Mouse (Mus musculus): ENCODE results near the gene Maff.

Gene Maff

DNA sequence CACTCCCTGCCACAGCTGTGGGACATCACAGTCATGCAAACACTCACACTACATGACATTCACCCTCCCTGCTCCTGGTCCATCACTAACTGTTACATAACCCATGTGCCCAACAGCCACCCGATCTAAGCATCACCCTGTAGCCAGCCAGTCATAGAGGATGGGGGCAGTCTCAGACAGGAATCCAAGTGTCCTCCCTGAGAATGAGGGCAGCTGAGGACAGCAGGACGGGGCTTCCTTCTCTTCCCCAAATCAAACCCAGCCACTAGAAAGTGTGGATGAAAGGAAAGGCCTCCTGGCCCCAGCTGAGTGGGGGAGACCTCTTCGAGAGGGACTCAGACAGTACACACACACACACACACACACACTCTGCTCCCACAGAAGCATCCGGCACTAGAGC lies 48.4 kb downstream of the Maff start:
- no peak for DNase-seq (ENCODE audit: low read depth, low spot score)

DNA sequence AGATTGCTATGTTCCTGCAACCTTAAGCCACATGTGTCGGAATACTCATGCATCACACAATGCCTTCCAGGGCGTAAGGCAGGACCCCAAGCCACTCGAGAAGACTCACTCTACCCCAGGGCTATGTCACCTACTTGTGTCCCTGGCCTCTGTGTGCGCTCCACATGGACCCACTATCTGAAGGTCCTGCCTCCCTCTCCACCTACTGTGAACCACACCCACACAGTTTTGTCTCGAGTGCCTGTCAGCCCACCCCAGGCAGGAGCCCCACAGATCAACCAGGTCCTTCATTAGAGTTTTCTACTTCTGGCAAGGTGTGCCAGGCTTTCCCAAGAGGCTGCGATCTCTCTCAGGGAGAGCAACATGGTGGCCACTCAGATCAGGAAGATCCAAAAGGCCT lies 48.9 kb downstream of the Maff start:
- DNase-seq (ENCODE audit: low read depth, low spot score) = no peak

DNA sequence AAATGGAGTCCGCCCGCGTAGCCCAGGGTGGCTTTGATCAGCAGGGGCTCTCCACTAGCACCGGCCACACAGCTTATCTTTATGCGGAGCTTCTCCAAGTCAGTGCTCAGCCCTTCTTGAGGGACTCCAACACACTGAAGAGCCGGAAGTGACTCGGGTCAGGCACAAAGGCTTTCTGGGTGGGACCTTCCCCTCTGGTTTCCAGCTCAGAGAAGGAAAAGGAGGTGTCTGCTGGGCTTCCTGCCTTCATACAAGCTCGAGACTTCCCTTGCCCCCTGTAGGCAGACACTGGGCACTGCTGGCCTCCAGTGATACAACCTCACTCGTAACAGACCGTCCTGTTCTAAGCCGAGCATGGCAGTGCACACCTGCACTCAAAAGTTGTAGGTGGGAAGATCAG lies 50.3 kb downstream of the Maff start:
- DNase-seq (ENCODE audit: low read depth, low spot score) = peak; percentile 84

DNA sequence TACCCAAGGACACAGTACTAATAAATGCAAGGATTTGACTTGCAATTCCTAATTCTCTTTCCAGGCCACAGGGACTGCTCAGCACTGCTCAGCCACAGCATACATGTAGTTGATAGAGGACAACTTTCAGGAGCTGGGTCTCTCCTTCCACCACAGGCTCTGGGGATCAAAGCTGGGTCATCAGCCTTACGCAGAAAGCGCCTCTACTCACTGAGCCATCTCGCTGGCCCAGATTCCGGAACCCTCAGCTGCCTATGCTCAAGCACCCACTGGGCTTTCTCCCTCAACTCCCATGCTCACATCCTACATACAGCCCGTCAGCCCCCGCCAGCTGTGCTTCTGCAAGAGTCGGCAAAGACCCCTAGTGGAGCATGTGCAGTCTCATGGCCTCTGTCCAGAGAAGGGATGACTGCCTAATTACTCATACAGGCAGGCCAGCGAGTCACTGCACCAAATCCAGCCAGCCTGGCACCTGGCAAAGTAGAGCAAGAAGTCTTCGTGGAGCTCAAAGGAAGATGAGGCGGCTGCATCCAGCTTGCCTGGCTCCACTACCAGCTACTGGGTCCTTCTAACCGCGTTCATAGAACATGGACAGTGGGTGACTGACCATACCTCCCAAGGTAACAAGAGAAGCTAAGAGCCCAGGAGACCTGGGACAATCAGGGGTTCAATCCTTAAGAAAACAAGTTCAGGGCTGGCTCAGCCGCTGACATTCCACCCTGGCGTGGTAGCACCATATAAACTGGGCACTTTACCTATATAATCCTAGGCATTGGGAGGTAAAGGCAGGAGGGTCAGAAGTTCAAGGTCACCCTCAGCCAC lies 53.0 kb downstream of the Maff start:
- DNase-seq (ENCODE audit: low read depth, low spot score) = no peak

DNA sequence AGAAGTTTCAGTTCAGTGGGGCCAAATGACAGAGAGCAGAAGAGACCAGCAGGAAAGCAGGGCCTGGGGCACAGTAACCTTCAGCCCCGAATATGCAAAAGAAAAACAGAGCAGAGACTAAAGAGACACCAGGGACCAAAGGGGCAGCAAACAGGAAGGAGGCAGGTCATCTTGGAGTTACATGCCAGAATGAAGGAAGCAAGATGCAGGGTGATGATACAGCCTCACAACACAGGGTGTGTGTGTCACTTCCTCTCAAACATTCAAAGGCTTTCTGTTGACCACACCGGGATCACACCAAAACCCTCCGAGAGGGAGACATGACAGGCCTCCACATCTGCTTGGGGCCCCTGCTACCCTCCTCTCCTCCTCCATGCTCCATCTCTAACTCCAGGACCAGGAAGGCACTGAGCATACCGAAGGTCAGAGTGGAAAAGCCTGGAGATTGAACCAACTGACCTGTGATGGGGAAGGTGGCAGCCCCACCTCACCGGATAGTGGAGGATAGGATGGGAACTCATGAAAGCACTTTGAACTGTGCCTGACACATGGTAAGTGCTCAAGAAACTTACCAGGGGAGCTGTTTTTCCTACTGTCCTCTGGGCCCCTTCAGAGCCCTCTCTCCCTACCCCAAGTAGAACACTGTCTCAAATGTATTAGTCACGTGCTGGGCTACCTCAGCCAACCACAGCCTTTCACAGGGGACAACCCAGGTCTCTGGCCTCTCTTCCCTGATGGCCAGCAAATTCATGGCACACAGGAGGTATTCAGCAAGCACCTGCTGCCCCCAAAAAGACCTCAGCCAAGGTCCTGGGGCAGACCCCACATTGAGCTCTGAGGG lies 53.9 kb downstream of the Maff start:
- no peak for DNase-seq (ENCODE audit: low read depth, low spot score)

DNA sequence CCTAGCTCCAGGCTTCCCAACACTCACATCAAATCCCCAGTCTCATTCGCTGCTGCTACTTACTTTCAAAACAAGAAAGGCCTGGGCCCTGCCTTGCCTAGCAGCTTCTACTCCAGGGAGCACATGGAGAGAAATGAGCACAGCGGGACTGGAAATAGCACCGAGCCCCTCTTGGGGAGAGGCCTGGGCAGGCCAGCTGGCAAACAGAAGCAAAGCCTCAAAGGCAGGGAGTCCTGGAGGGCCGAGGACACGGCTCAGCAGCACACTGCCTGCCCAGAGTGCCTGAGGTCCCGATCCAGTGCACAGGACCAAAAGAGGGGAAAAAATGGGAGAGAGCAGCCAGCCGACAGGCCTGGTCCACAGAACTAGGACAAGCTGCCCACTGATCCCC lies 54.5 kb downstream of the Maff start:
- no peak for DNase-seq (ENCODE audit: low read depth, low spot score)

DNA sequence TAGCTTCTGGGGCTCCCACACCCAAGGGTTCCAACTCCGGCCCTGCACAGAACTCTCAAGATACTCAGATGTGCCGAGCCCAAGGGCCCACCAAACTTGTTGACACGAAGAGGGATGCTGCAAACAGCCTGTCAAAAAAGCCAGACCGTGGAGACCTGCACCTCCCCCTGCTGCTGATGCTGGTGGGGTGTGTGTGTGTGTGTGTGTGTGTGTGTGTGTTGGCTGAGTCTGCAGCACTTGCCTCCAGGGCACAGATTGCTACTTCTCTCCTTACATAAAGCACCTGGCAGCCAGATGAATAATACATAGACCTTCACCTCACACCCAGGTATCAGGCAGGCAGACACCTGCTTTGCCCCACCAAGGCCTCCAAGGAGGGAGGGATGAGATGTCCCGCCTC lies 55.8 kb downstream of the Maff start:
- peak; percentile 52 for DNase-seq (ENCODE audit: low read depth, low spot score)

DNA sequence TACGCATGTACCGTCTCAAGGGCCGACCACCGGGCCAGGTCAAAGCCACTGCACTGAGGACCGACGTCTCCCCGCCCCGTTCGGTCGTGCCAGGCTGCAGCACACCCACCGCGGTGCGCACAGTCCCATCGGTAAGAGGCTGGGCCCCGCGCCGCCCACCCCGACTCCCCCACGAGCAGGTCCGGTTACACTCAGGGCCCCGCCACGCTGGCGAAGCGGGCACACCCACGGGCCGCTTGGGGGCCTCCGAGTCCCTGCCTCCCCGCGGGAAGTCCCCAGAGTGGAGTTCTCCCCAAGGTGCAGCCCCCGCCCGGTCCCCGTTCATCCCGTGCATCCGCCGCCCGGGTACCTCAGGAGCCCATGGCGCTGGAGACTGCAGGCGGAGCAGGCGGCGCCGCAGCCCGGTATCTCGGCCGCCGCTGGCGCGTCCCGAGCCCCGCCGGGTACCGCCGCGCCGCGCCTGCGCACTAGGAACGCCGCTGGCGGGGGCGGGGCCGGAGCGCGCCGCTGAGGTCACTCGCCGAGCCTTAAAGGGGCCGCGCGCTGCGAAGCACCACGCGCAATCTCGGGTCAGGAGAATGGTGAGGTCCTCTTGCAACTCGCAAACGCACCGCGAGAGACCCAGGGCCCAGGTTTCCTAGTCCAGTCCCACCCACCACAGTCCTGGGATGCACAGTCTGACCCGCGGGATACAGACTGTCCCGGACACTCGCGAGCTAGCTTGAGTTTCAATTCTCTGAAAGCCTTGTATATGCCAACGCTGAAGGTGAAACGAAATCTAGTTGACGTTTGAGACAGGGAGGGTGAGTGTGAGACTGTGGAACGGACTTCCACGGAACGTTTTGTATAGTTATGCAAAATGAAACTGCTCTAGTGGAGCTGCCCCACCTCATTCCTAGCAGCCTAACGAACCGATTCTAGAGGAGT lies 56.7 kb downstream of the Maff start, which contains the start of gene Tmem184b:
Tmem184b (minus strand) TSS at position 734 of the 927 bp plus-strand sequence.
- peak; percentile 93 for DNase-seq (ENCODE audit: low read depth, low spot score)

DNA sequence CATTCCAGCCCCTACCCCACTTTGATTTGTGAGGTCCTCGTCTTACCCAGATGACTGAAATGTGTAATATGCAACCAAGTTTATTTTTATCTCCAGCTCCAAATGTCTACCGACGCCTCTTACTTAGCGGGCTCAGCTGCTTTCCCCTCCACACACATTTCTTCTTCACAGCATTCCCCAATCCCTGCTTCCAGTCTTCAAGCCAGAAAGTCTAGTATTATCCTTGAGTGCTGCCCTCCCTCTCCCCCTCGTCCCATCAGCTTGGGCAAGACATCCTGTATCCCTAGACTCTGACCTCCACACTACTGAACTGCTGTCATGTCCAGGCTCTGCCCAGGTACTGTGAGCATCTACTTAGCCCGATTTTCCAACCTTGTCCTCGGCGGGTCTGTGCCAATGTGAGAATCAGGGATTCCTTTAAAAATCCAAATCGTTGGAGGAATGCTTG lies 57.4 kb downstream of the Maff start:
- DNase-seq (ENCODE audit: low read depth, low spot score) = no peak

DNA sequence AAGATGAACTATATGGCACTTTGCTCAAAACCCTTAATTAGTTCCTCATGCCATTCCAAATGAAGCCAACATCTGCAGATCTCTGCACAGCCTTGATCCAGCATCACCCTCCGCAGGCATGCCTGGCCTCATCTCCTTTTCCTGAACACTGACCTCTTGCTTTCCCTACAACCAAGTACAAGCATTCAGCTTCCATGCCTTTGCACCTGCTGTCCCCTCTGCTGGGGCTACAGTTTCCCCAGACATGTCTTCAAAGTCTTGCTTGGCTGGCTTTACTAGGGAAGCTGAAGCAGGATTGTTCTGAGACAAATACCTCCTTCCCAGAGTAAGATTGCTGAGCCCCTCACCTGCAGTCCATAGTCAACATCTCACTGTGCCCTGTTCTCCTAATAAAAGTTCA lies 57.9 kb downstream of the Maff start:
- DNase-seq (ENCODE audit: low read depth, low spot score) = no peak

DNA sequence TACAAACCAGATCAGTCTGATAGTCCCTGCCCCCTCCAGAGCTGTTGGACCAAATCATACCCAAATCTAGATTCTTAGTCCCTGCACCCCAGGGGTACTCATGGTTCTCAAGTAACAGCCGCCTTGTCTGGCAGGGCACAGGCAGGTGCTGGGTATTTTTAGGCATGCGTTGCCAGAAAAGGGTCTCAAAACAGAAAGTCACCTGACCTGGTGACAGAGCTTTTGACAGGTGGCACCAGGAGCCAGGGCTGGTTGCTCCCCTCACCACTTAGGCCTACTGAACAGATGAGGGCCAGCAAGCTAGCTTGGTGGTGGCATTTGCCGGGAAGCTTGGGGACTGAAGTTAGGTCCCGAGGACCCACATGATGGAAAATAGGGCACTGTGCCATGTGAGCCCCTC lies 60.1 kb downstream of the Maff start:
- DNase-seq (ENCODE audit: low read depth, low spot score) = no peak

All from CD4-positive, CD25-positive, alpha-beta regulatory T cell, adult 2 months (primary cell).